Mouse (Mus musculus) hindbrain, embryonic 11.5 days (tissue): ENCODE data around the gene Rad50. TPM values are rescaled to one million over a fixed set of nuclear protein-coding genes. Genes with fewer than 3 reads are reported as not detected.

ENCODE experiments used
- ATAC-seq: fragments of 200-750 bp; cut with Nextera tagmentation; 2 replicates; pipeline ENCODE4 v1.8.0; 2017; ENCODE audit warnings: mild to moderate bottlenecking, moderate TSS enrichment, moderate library complexity; ENCODE audit not compliant: low FRiP score
- DNase-seq: peaks from one replicate; pipeline ENCODE4 v3.0.0-alpha.2; 2015; ENCODE audit warnings: low spot score
- H3K27ac ChIP-seq: fragments of 300-500 bp; sonication (generic); 2 replicates; pipeline ENCODE4 v1.5.1; 2014; ENCODE audit warnings: mild to moderate bottlenecking, low read depth, low read length
- H3K27me3 ChIP-seq: fragments of 300-500 bp; sonication (generic); 2 replicates; pipeline ENCODE4 v1.6.1; 2014; ENCODE audit warnings: mild to moderate bottlenecking, low read length, moderate library complexity, mixed read lengths; ENCODE audit not compliant: control insufficient read depth, insufficient read depth
- H3K36me3 ChIP-seq: fragments of 300-500 bp; sonication (generic); 2 replicates; pipeline ENCODE4 v1.6.1; 2014; ENCODE audit warnings: mild to moderate bottlenecking, low read length, moderate library complexity, mixed read lengths; ENCODE audit not compliant: control insufficient read depth, insufficient read depth
- H3K4me1 ChIP-seq: fragments of 300-500 bp; sonication (generic); replicated peaks from 2 replicates; pipeline ENCODE4 v1.6.1; 2014; ENCODE audit warnings: low read length, mixed read lengths; ENCODE audit not compliant: control insufficient read depth, insufficient read depth
- H3K4me2 ChIP-seq: fragments of 300-500 bp; sonication (generic); replicated peaks from 2 replicates; pipeline ENCODE4 v1.6.1; 2014; ENCODE audit warnings: mild to moderate bottlenecking, low read depth, low read length
- H3K4me3 ChIP-seq: fragments of 300-500 bp; sonication (generic); 2 replicates; pipeline ENCODE4 v1.5.1; 2014; ENCODE audit warnings: low read depth, low read length
- H3K9ac ChIP-seq: fragments of 300-500 bp; sonication (generic); 2 replicates; pipeline ENCODE4 v1.6.1; 2014; ENCODE audit warnings: low read depth, low read length
- H3K9me3 ChIP-seq: fragments of 300-500 bp; sonication (generic); 2 replicates; pipeline ENCODE4 v1.6.1; 2016; ENCODE audit warnings: low read length; ENCODE audit not compliant: control insufficient read depth
- WGBS: fragments of 180-500 bp; shearing (Covaris S2); extraction: QIAGEN DNeasy Blood & Tissue Kit; methylation state at CpG from one replicate; pipeline ENCODE4 v1.1.7; 2014; 5-methylcytosine and 5-hydroxymethylcytosine counted together
- polyA plus RNA-seq: library from polyadenylated mRNA; unstranded; fragments of >200 nt; fragmentation: Nextera tagmentation; extraction: Ambion mirVana; gene quantifications from 2 replicates; pipeline ENCODE4 v1.2.1, GENCODE M21; 2014

Rad50 gene
- polyA plus RNA-seq, 1 experiment from 2014 or later = 22.3 TPM

- DNase-seq (no peak), ATAC-seq (no peak)
- Histone ChIP-seq H3K27me3 (no peaks in the 10 kb centered on the region), H3K4me3 (no peak overlapping the region), H3K9me3 (no peaks in the 10 kb centered on the region), H3K9ac (no peak overlapping the region), H3K36me3 (no peaks in the 10 kb centered on the region), H3K4me1 (no peaks in the 10 kb centered on the region), H3K4me2 (no peak overlapping the region), H3K27ac (no peak overlapping the region)
- 92% methylated on average over 2 of the region's 2 CpGs for WGBS
These were observed 25.4 kb downstream of the Rad50 start for GRCm38 (mm10) chr11:53681686-53682085.

GRCm38 (mm10) chr11:53680141-53680540, 27.0 kb downstream of the Rad50 start:
- DNase-seq (no peak), ATAC-seq (no peak)
- H3K27me3 ChIP-seq = no peaks in the 10 kb centered on the region
- no peak overlapping the region for H3K9ac ChIP-seq
- no peaks in the 10 kb centered on the region for H3K9me3 ChIP-seq
- H3K4me1 ChIP-seq = no peaks in the 10 kb centered on the region
- no peak overlapping the region for H3K4me2 ChIP-seq
- no peak overlapping the region for H3K27ac ChIP-seq
- WGBS = 92% methylated on average over 4 of the region's 4 CpGs
- no peak overlapping the region for H3K4me3 ChIP-seq
- no peaks in the 10 kb centered on the region for H3K36me3 ChIP-seq

- Histone ChIP-seq H3K9me3 (no peaks in the 10 kb centered on the region), H3K27me3 (no peaks in the 10 kb centered on the region), H3K4me3 (no peak overlapping the region), H3K4me2 (no peak overlapping the region), H3K36me3 (0 out of 2 replicates have a peak, but pooled peaks cover 4% of the 10 kb centered on the region), H3K9ac (no peak overlapping the region), H3K27ac (no peak overlapping the region), H3K4me1 (no peaks in the 10 kb centered on the region)
- DNase-seq (no peak), ATAC-seq (no peak)
- 95% methylated on average over 4 of the region's 4 CpGs for WGBS
These were observed 35.7 kb downstream of the Rad50 start for GRCm38 (mm10) chr11:53671414-53671813.

- WGBS = 88% methylated on average over 5 of the region's 5 CpGs
These were observed 43.0 kb downstream of the Rad50 start for GRCm38 (mm10) chr11:53664091-53664490.

GRCm38 (mm10) chr11:53662794-53663674, 44.1 kb downstream of the Rad50 start:
- WGBS = 87% methylated on average over 14 of the region's 14 CpGs
- ATAC-seq = no peak

More at GRCm38 (mm10) chr11:53664091-53664490, 43.0 kb downstream of the Rad50 start:
- H3K27me3 ChIP-seq = no peaks in the 10 kb centered on the region
- no peak overlapping the region for H3K27ac ChIP-seq
- H3K9ac ChIP-seq = no peak overlapping the region
- DNase-seq = no peak
- H3K4me2 ChIP-seq = no peak overlapping the region
- H3K4me1 ChIP-seq = no peaks in the 10 kb centered on the region
- H3K36me3 ChIP-seq = 0 out of 2 replicates have a peak, but pooled peaks cover 4% of the 10 kb centered on the region
- H3K4me3 ChIP-seq = no peak overlapping the region
- no peak for ATAC-seq
- no peaks in the 10 kb centered on the region for H3K9me3 ChIP-seq

GRCm38 (mm10) chr11:53657828-53658227, 49.3 kb downstream of the Rad50 start:
- no peaks in the 10 kb centered on the region for H3K9me3 ChIP-seq
- H3K27ac ChIP-seq = no peak overlapping the region
- no peaks in the 10 kb centered on the region for H3K36me3 ChIP-seq
- H3K4me2 ChIP-seq = no peak overlapping the region
- H3K4me3 ChIP-seq = no peak overlapping the region
- no peaks in the 10 kb centered on the region for H3K27me3 ChIP-seq
- H3K9ac ChIP-seq = no peak overlapping the region
- WGBS = 88% methylated on average over 6 of the region's 6 CpGs
- no peak for ATAC-seq
- H3K4me1 ChIP-seq = no peaks in the 10 kb centered on the region
- no peak for DNase-seq

More at GRCm38 (mm10) chr11:53662794-53663674, 44.1 kb downstream of the Rad50 start:
- Histone ChIP-seq H3K27me3 (no peaks in the 10 kb centered on the region), H3K4me3 (no peak overlapping the region), H3K4me2 (no peak overlapping the region), H3K4me1 (no peaks in the 10 kb centered on the region), H3K27ac (no peak overlapping the region), H3K9ac (no peak overlapping the region), H3K9me3 (no peaks in the 10 kb centered on the region), H3K36me3 (0 out of 2 replicates have a peak, but pooled peaks cover 4% of the 10 kb centered on the region)
- no peak for DNase-seq

- ATAC-seq = no peak
- Histone ChIP-seq H3K4me1 (no peaks in the 10 kb centered on the region), H3K36me3 (no peaks in the 10 kb centered on the region), H3K27me3 (no peaks in the 10 kb centered on the region), H3K4me2 (no peak overlapping the region), H3K27ac (no peak overlapping the region), H3K4me3 (no peak overlapping the region), H3K9ac (no peak overlapping the region), H3K9me3 (no peaks in the 10 kb centered on the region)
- WGBS = 92% methylated on average over 8 of the region's 8 CpGs
- DNase-seq = no peak
These were observed 49.7 kb downstream of the Rad50 start for GRCm38 (mm10) chr11:53657381-53657780.

GRCm38 (mm10) chr11:53656558-53657202, 50.4 kb downstream of the Rad50 start:
- Histone ChIP-seq H3K9me3 (no peaks in the 10 kb centered on the region), H3K27ac (no peak overlapping the region), H3K4me2 (no peak overlapping the region), H3K4me1 (no peaks in the 10 kb centered on the region), H3K27me3 (no peaks in the 10 kb centered on the region), H3K4me3 (no peak overlapping the region), H3K36me3 (no peaks in the 10 kb centered on the region), H3K9ac (no peak overlapping the region)
- ATAC-seq (no peak), DNase-seq (no peak)
- 94% methylated on average over 9 of the region's 9 CpGs for WGBS
